Mouse (Mus musculus): ENCODE results near the gene Dpysl5.

DNA sequence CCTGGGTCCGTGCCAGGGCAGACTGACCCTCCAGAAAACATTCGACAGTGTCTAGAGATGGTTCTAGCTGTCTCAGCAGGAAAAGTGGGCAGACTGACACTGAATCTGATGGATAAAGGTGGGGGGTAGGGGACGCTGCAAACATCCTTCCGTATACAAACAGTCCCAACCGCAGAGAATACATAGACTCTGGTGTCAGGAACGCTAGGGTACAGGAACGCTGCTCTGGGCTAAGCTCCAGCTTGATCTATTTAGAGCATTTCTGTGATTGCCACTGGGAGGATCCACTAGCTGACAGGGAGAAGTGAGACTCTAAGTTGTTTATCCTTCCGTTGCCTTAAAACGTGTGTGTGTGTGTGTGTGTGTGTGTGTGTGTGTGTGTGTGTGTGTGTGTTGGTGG is 69.3 kb downstream of the Dpysl5 start:
- no peak for TF ChIP-seq POLR2A (IDR thresholded peaks at IDR 0.05; ENCODE audit: control insufficient read depth, low read depth, low read length)
- no peak for TF ChIP-seq CTCF (IDR thresholded peaks at IDR 0.05; ENCODE audit: control insufficient read depth, insufficient read depth, insufficient replicate concordance, low read depth, low read length)
